Mouse (Mus musculus): Measurements from ENCODE around the gene Mrps25. TPM values are rescaled to one million over a fixed set of nuclear protein-coding genes. Genes with fewer than 3 reads are reported as not detected.

The Mrps25 gene
- polyA plus RNA-seq (2017; shearing (Covaris generic)), result 10 to 100 TPM; 35.1 to 56.0 TPM

GRCm38 (mm10) chr6:92183621-92184131 lies at the start of gene Mrps25:
TSS of gene Mrps25 (minus strand) at chr6:92184033.

GRCm38 (mm10) chr6:92214773-92215449 lies 31.1 kb upstream of the Mrps25 start, which contains the start of gene Rbsn:
TSS of gene Rbsn (minus strand) at chr6:92214925.

Other genes with a start within 250 kb of the Mrps25 start
- under 1 TPM in 1 of 2 experiments, not detected in 1; 0.17 TPM for gene Fgd5, start 205.2 kb downstream of the Mrps25 start, polyA plus RNA-seq (2017; shearing (Covaris generic))
- 10 to 100 TPM; 59.8 to 63.2 TPM for gene Nr2c2, start 92.6 kb downstream of the Mrps25 start, polyA plus RNA-seq (2017; shearing (Covaris generic))
- 10 to 100 TPM; 10.9 to 19.1 TPM for gene Rbsn, start 30.9 kb upstream of the Mrps25 start, polyA plus RNA-seq (2017; shearing (Covaris generic))
- gene Trh, start 60.6 kb upstream of the Mrps25 start, polyA plus RNA-seq (2017; shearing (Covaris generic)), result not detected

All from activated CD4-positive, CD25-positive, alpha-beta regulatory T cell (primary cell).